Mouse (Mus musculus): ENCODE measurements around the gene Polrmt. TPM values are rescaled to one million over a fixed set of nuclear protein-coding genes. Genes with fewer than 3 reads are reported as not detected.

Gene Polrmt
- total and polyA plus RNA-seq, 3 experiments = 13.5 to 50.5 (median 49.0) TPM

- H3K27me3 ChIP-seq (replicated peaks) = no peaks in the 10 kb centered on the region
- H3K9me3 ChIP-seq (replicated peaks; ENCODE audit: low read length) = peaks cover 3% of the 10 kb centered on the region
- H3K4me3 ChIP-seq (replicated peaks in 1 of 3; ENCODE audit: low read depth in 2 of 3, low read length in 2 of 3, poor library complexity in 1 of 3) = no peak overlapping the region
- no peak overlapping the region for H3K4me2 ChIP-seq (ENCODE audit: insufficient read depth, low read depth, poor library complexity, severe bottlenecking)
- TF ChIP-seq SIN3A (IDR thresholded peaks at IDR 0.05; ENCODE audit: low read length) (no peak), USF1 (IDR thresholded peaks at IDR 0.05; ENCODE audit: low read depth, low read length) (no peak), ZMIZ1 (IDR thresholded peaks at IDR 0.05; ENCODE audit: low read depth, low read length) (no peak), CHD1 (IDR thresholded peaks at IDR 0.05; ENCODE audit: low read depth, low read length) (no peak), MYC (IDR thresholded peaks at IDR 0.05; ENCODE audit: low read depth, low read length) (no peak), POLR2A (IDR thresholded peaks at IDR 0.05; ENCODE audit: low read depth, low read length) (no peak), MAZ (IDR thresholded peaks at IDR 0.05; ENCODE audit: low read depth, low read length) (no peak), GABPA (IDR thresholded peaks at IDR 0.05; ENCODE audit: insufficient replicate concordance, low read depth, low read length) (no peak), TCF12 (IDR thresholded peaks at IDR 0.05; ENCODE audit: low read depth, low read length) (no peak), MXI1 (IDR thresholded peaks at IDR 0.05; ENCODE audit: low read depth, low read length) (no peak), JUND (conservative IDR thresholded peaks at IDR 0.05; ENCODE audit: low read depth, low read length) (no peak)
- in situ Hi-C loops (cut with MboI; ENCODE audit: low pct_ligation_motif_present, low pct_unique_long_range_greater_than_20kb, low sequenced_read_pairs) (no loop called here), dilution Hi-C loops (cut with MboI; ENCODE audit: extremely low pct_ligation_motif_present, extremely low pct_unique_long_range_greater_than_20kb, low sequenced_read_pairs) (no loop called here)
- H3K9ac ChIP-seq (ENCODE audit: insufficient read depth, low read depth) = no peak overlapping the region
- H3K36me3 ChIP-seq (replicated peaks in 1 of 2; ENCODE audit: control insufficient read depth in 1 of 2, insufficient read depth in 1 of 2, low read length in 1 of 2) = peaks cover 62 to 70% of the 10 kb centered on the region in 2 experiments
- H3K4me1 ChIP-seq (ENCODE audit: control insufficient read depth in 1 of 2, insufficient read depth in 2 of 2) = peaks cover 8 to 22% of the 10 kb centered on the region in 2 experiments
- H3K79me2 ChIP-seq (replicated peaks; ENCODE audit: control insufficient read depth, extremely low read depth, insufficient read depth, poor library complexity, severe bottlenecking) = peaks cover 8% of the 10 kb centered on the region
- H3K27ac ChIP-seq (ENCODE audit: insufficient read depth, low read depth) = no peak overlapping the region
- no peak for DNase-seq (ENCODE audit: extremely low read depth)
Observed at GRCm38 (mm10) chr10:79743161-79743560, 3.2 kb downstream of the Polrmt start.

- Histone ChIP-seq H3K27me3 (replicated peaks) (no peaks in the 10 kb centered on the region), H3K4me2 (ENCODE audit: insufficient read depth, low read depth, poor library complexity, severe bottlenecking) (no peak overlapping the region), H3K4me1 (ENCODE audit: control insufficient read depth in 1 of 2, insufficient read depth in 2 of 2) (peaks cover 3 to 9% of the 10 kb centered on the region in 2 experiments), H3K79me2 (replicated peaks; ENCODE audit: control insufficient read depth, extremely low read depth, insufficient read depth, poor library complexity, severe bottlenecking) (peaks cover 6% of the 10 kb centered on the region), H3K4me3 (replicated peaks in 1 of 3; ENCODE audit: low read depth in 2 of 3, low read length in 2 of 3, poor library complexity in 1 of 3) (no peak overlapping the region), H3K36me3 (replicated peaks in 1 of 2; ENCODE audit: control insufficient read depth in 1 of 2, insufficient read depth in 1 of 2, low read length in 1 of 2) (peaks cover 85 to 93% of the 10 kb centered on the region in 2 experiments), H3K9me3 (replicated peaks; ENCODE audit: low read length) (peaks cover 19% of the 10 kb centered on the region), H3K27ac (ENCODE audit: insufficient read depth, low read depth) (no peak overlapping the region), H3K9ac (ENCODE audit: insufficient read depth, low read depth) (no peak overlapping the region)
- in situ Hi-C loops (cut with MboI; ENCODE audit: low pct_ligation_motif_present, low pct_unique_long_range_greater_than_20kb, low sequenced_read_pairs) (no loop called here), dilution Hi-C loops (cut with MboI; ENCODE audit: extremely low pct_ligation_motif_present, extremely low pct_unique_long_range_greater_than_20kb, low sequenced_read_pairs) (no loop called here)
- no peak for DNase-seq (ENCODE audit: extremely low read depth)
- TF ChIP-seq RCOR1 (conservative IDR thresholded peaks at IDR 0.05; ENCODE audit: low read depth, low read length) (no peak), POLR2A (IDR thresholded peaks at IDR 0.05; ENCODE audit: low read depth, low read length) (no peak), USF2 (conservative IDR thresholded peaks at IDR 0.05; ENCODE audit: low read depth, low read length) (no peak), POLR2AphosphoS2 (IDR thresholded peaks at IDR 0.05; ENCODE audit: low read depth, low read length) (no peak), MAFK (IDR thresholded peaks at IDR 0.05; ENCODE audit: insufficient replicate concordance, low read length) (no peak), BHLHE40 (IDR thresholded peaks at IDR 0.05; ENCODE audit: low read depth, low read length) (no peak), MEF2A (IDR thresholded peaks at IDR 0.05; ENCODE audit: borderline replicate concordance, low read depth, low read length) (no peak), RAD21 (IDR thresholded peaks at IDR 0.05; ENCODE audit: low read depth, low read length) (no peak), IRF4 (IDR thresholded peaks at IDR 0.05; ENCODE audit: low read depth, low read length) (no peak), GABPA (IDR thresholded peaks at IDR 0.05; ENCODE audit: insufficient replicate concordance, low read depth, low read length) (no peak), CHD1 (IDR thresholded peaks at IDR 0.05; ENCODE audit: low read depth, low read length) (no peak), MXI1 (IDR thresholded peaks at IDR 0.05; ENCODE audit: low read depth, low read length) (no peak), KAT2A (IDR thresholded peaks at IDR 0.05; ENCODE audit: insufficient replicate concordance, low read length) (no peak), JUND (conservative IDR thresholded peaks at IDR 0.05; ENCODE audit: low read depth, low read length) (no peak), NRF1 (IDR thresholded peaks at IDR 0.05; ENCODE audit: low read depth, low read length) (no peak), ZNF384 (IDR thresholded peaks at IDR 0.05; ENCODE audit: low read depth, low read length) (no peak), USF1 (IDR thresholded peaks at IDR 0.05; ENCODE audit: low read depth, low read length) (no peak)
Observed at GRCm38 (mm10) chr10:79740863-79741262, 5.5 kb downstream of the Polrmt start.
